Mouse (Mus musculus) midbrain, embryonic 12.5 days (tissue): Measurements from ENCODE around the gene Kdm4c. TPM values are rescaled to one million over a fixed set of nuclear protein-coding genes. Genes with fewer than 3 reads are reported as not detected.
A peak's percentile ranks its signal among the peaks of the same experiment; 100 is the strongest.
"Not testable (repeated sequence)": the region's sequence is repeated elsewhere in the genome, so short reads cannot be mapped to it uniquely, and the experiment has no call there.

ENCODE experiments used
- ATAC-seq: fragments of 200-750 bp; cut with Nextera tagmentation; 2 replicates; pipeline ENCODE4 v1.8.0; 2017; ENCODE audit warnings: low read depth, moderate TSS enrichment, moderate library complexity; ENCODE audit not compliant: low FRiP score
- H3K27ac ChIP-seq: fragments of 300-500 bp; sonication (generic); replicated peaks from 2 replicates; pipeline ENCODE4 v1.5.1; 2016; ENCODE audit warnings: mild to moderate bottlenecking
- H3K27me3 ChIP-seq: fragments of 300-500 bp; sonication (generic); 2 replicates; pipeline ENCODE4 v1.6.1; 2016; ENCODE audit warnings: mild to moderate bottlenecking
- H3K36me3 ChIP-seq: fragments of 300-500 bp; sonication (generic); 2 replicates; pipeline ENCODE4 v1.6.1; 2016
- H3K4me1 ChIP-seq: fragments of 300-500 bp; sonication (generic); 2 replicates; pipeline ENCODE4 v1.6.1; 2016
- H3K4me2 ChIP-seq: fragments of 300-500 bp; sonication (generic); replicated peaks from 2 replicates; pipeline ENCODE4 v1.6.1; 2016; ENCODE audit warnings: mild to moderate bottlenecking, moderate library complexity
- H3K4me3 ChIP-seq: fragments of 300-500 bp; sonication (generic); 2 replicates; pipeline ENCODE4 v1.5.1; 2016; ENCODE audit warnings: mild to moderate bottlenecking
- H3K9ac ChIP-seq: fragments of 300-500 bp; sonication (generic); replicated peaks from 2 replicates; pipeline ENCODE4 v1.6.1; 2016; ENCODE audit warnings: mild to moderate bottlenecking, moderate library complexity
- H3K9me3 ChIP-seq: fragments of 300-500 bp; sonication (generic); 2 replicates; pipeline ENCODE4 v1.6.1; 2016; ENCODE audit warnings: mild to moderate bottlenecking
- whole genome bisulfite sequencing: fragments of 180-500 bp; shearing (Covaris S2); methylation state at CpG from one replicate; pipeline ENCODE4 v1.1.7; 2016; 5-methylcytosine and 5-hydroxymethylcytosine counted together
- polyA plus RNA-seq: library from polyadenylated mRNA; unstranded; fragments of >200 nt; fragmentation: Nextera tagmentation; extraction: Ambion mirVana; gene quantifications from 2 replicates; pipeline ENCODE4 v1.2.1, GENCODE M21; 2016

The Kdm4c gene
- polyA plus RNA-seq: 13.4 and 16.2 TPM in 2 replicates

GRCm38 (mm10) chr4:74242176-74242575, at the start of gene Kdm4c:
Gene Kdm4c, plus strand, starts transcription at chr4:74242497.
- no peaks in the 10 kb centered on the region for H3K27me3 ChIP-seq

DNA sequence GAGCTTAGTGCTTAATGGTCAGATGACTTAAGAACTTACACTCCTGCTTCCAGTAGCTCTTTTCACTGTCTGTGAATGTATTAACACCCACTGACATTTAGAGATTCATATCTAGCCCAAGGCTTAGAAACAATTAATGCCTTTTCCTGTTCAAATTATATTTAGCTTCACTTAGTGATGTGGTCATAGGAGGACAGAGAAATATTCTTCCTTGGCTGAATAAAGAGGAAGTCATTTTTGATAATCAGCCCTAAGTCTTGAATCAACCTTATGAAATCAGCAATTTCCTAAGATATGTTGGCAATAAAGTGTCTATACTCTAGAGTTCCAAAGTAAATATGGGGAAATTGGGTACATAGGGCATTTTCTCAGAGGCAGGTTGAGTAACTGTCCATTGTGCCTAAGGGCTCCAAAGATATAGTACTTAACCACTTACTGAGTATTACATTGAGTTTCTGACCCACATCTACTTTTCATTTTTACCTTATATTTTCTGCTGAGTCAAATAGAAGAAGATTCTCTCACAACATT, 41.0 kb upstream of the Kdm4c start:
- Histone ChIP-seq H3K4me3 (no peak overlapping the region), H3K9me3 (no peaks in the 10 kb centered on the region), H3K4me1 (no peaks in the 10 kb centered on the region), H3K27me3 (no peaks in the 10 kb centered on the region), H3K4me2 (no peak overlapping the region), H3K36me3 (no peaks in the 10 kb centered on the region), H3K27ac (no peak overlapping the region), H3K9ac (no peak overlapping the region)
- ATAC-seq: no peak

More at GRCm38 (mm10) chr4:74242176-74242575, at the start of gene Kdm4c:
- Histone ChIP-seq H3K4me3 (no peak within 1 kb of the TSS), H3K4me1 (no peaks in the 10 kb centered on the region), H3K36me3 (no peaks in the 10 kb centered on the region), H3K9me3 (no peaks in the 10 kb centered on the region), H3K9ac (no peak within 1 kb of the TSS), H3K27ac (no peak within 1 kb of the TSS), H3K4me2 (no peak within 1 kb of the TSS)
- no peak for ATAC-seq
- WGBS: 68% methylated on average over 1 of the region's 1 CpGs

DNA sequence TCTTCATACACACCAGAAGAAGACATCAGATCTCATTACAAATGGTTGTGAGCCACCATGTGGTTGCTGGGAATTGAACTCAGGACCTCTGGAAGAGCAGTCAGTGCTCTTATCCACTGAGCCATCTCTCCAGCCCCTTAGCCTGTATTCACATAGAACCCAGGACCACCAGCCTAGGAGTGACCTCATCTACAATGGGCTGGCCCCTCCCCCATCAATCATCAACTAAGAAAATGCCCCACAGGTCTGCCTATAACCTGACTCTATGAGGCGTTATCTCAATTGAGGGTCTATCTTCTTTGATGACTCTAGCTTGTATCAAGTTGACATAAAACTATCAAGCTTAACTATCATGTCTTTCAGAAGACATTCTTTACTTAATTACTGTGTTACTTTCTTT, 20.5 kb upstream of the Kdm4c start:
- H3K9ac ChIP-seq, H3K9me3 ChIP-seq, H3K27ac ChIP-seq, H3K4me3 ChIP-seq, H3K36me3 ChIP-seq, H3K27me3 ChIP-seq, H3K4me1 ChIP-seq, H3K4me2 ChIP-seq: not testable (repeated sequence)
- peak; percentile 28; the same call in 1 of the 2 replicates for ATAC-seq
- 98% methylated on average over 1 of the region's 1 CpGs for WGBS

DNA sequence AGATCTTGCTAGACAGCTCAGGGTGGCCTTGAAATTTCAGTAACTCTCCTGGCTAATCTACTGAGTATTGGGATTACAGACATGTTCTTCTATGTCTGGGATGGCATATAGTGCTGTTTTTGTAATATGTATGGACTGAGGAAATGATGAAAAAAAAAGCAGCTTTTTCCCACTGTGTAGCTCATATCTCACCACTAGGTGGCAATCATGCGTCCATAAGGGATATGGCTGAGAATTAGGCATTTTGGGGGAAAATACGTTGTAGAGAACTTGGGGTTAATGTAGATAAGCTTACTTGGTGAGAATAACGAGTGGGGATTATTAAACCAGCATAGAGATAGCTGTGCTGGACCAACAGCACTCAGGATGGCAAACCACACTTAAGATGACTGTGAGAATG, 19.9 kb upstream of the Kdm4c start:
- Histone ChIP-seq H3K36me3 (no peaks in the 10 kb centered on the region), H3K9ac (no peak overlapping the region), H3K9me3 (no peaks in the 10 kb centered on the region), H3K4me1 (no peaks in the 10 kb centered on the region), H3K4me3 (no peak overlapping the region), H3K27me3 (no peaks in the 10 kb centered on the region), H3K4me2 (no peak overlapping the region), H3K27ac (no peak overlapping the region)
- 39% methylated on average over 3 of the region's 3 CpGs for WGBS
- no peak for ATAC-seq

DNA sequence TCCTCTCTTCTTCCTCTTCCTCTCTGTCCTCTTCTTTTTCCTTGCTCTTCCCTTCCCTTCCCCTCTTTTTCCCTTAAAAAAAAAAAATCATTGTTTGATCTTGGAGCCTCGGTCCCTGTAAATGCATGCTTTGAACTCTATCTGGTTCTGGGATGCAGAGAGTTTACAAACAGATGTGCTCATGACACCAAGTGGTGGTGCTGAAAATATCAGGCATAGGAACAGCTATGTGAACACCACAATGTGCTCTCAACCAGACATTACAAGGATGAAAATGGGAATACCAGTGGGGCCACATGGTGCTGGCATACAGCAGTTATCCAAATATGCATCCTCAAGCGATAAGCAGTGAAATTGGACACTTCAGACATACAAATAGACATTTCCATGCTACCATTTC, 18.1 kb upstream of the Kdm4c start:
- Histone ChIP-seq H3K9me3 (no peaks in the 10 kb centered on the region), H3K4me1 (no peaks in the 10 kb centered on the region), H3K4me3 (no peak overlapping the region), H3K9ac (no peak overlapping the region), H3K36me3 (no peaks in the 10 kb centered on the region), H3K27me3 (no peaks in the 10 kb centered on the region), H3K4me2 (no peak overlapping the region), H3K27ac (no peak overlapping the region)
- ATAC-seq: no peak
- 73% methylated on average over 2 of the region's 2 CpGs for WGBS

GRCm38 (mm10) chr4:74230994-74231393, 11.3 kb upstream of the Kdm4c start:
- Histone ChIP-seq H3K9ac (no peak overlapping the region), H3K4me2 (no peak overlapping the region), H3K4me1 (no peaks in the 10 kb centered on the region), H3K36me3 (no peaks in the 10 kb centered on the region), H3K27me3 (no peaks in the 10 kb centered on the region), H3K9me3 (no peaks in the 10 kb centered on the region), H3K27ac (no peak overlapping the region), H3K4me3 (no peak overlapping the region)
- WGBS: 80% methylated on average over 4 of the region's 4 CpGs
- peak; percentile 32; the same call in 1 of the 2 replicates for ATAC-seq

DNA sequence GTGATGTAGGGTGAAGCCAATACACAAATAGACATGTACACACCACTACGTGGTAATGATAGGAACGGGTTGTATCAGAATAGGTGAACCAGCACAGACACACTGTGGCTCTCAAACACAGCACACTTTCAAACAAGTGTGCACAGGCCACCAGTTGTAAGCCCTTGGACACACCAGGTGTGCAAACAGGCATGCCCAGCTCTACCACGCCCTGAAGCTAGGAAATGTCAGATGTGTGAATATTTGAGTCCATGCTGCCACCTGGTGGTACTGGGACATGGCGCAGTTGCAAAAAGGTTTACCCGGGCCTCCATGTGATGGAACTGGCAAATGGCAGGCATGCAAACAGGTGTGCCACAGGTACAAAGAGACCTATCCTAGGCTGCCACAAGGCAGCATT, 10.9 kb upstream of the Kdm4c start:
- ATAC-seq: peak; percentile 61
- Histone ChIP-seq H3K27ac (no peak overlapping the region), H3K27me3 (no peaks in the 10 kb centered on the region), H3K9ac (no peak overlapping the region), H3K4me3 (no peak overlapping the region), H3K36me3 (no peaks in the 10 kb centered on the region), H3K4me1 (no peaks in the 10 kb centered on the region), H3K9me3 (no peaks in the 10 kb centered on the region), H3K4me2 (no peak overlapping the region)
- 72% methylated on average over 5 of the region's 5 CpGs for WGBS

- no peak for ATAC-seq
- WGBS: 91% methylated on average over 3 of the region's 3 CpGs
Observed at GRCm38 (mm10) chr4:74233534-74233933, 8.8 kb upstream of the Kdm4c start.

DNA sequence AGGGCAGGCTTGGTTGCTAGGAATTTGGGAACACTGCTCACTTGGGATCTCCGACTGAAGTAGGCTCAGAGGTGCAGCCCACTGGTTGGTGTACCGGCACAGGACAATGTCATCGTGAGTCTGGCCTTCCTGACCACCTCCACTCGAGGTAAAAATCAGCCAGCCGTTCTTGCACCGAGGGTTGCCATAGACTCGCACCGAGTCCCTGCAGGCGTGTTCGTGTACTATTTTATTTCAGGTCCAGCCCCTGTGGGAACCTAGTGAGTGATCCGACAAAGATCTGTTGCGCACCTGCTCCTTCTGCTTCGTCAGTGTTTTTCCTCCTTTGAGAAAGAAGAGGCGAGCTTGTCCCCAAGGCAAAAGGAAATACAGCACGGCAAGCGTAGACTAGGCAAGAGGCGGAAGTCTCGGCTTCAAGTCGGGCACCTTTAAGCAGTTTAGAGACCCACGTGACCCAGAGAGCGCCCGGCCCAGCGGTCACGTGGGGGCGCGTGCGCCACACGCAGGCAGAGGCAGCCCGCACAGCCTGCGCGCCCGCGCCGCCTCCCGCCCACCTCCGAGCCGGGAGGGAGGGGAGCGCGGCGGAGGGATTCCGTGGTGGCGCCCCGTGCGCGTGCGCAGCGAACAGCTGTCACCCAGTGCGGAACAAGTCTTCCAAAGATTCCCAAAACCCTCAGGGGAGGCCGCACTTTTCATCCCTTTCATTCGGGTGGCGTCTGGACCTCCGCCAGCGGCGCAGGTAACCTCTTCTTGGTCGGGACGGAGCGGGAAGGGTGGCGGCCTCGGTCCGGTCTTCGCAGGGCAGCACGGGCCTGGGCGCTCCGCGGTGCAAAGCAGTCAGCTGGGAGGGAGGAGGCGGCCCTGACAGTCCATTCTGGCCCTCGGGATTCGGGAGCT, 9.3 kb downstream of the Kdm4c start:
- Histone ChIP-seq H3K9ac (peak overlapping the region; percentile 87), H3K27me3 (no peaks in the 10 kb centered on the region), H3K27ac (peak overlapping the region; percentile 86), H3K9me3 (no peaks in the 10 kb centered on the region), H3K36me3 (no peaks in the 10 kb centered on the region), H3K4me3 (peak overlapping the region; percentile 85), H3K4me1 (0 out of 2 replicates have a peak, but pooled peaks cover 3% of the 10 kb centered on the region), H3K4me2 (peak overlapping the region; percentile 61)
- peak; percentile 97 for ATAC-seq
- under 1% methylated on average over 67 of the region's 68 CpGs for WGBS

More at GRCm38 (mm10) chr4:74233534-74233933, 8.8 kb upstream of the Kdm4c start:
- H3K27ac ChIP-seq: no peak overlapping the region
- no peaks in the 10 kb centered on the region for H3K36me3 ChIP-seq
- no peak overlapping the region for H3K4me2 ChIP-seq
- no peak overlapping the region for H3K4me3 ChIP-seq
- no peaks in the 10 kb centered on the region for H3K27me3 ChIP-seq
- no peak overlapping the region for H3K9ac ChIP-seq
- H3K4me1 ChIP-seq: no peaks in the 10 kb centered on the region
- H3K9me3 ChIP-seq: no peaks in the 10 kb centered on the region

- WGBS: under 1% methylated on average over 41 of the region's 46 CpGs
- H3K27ac ChIP-seq: peak overlapping the region; percentile 86
- peak overlapping the region; percentile 85 for H3K4me3 ChIP-seq
- H3K36me3 ChIP-seq: no peaks in the 10 kb centered on the region
- H3K9me3 ChIP-seq: no peaks in the 10 kb centered on the region
- no peak; the same call in 1 of the 2 replicates for ATAC-seq
- H3K4me1 ChIP-seq: 0 out of 2 replicates have a peak, but pooled peaks cover 3% of the 10 kb centered on the region
- no peaks in the 10 kb centered on the region for H3K27me3 ChIP-seq
- peak overlapping the region; percentile 61 for H3K4me2 ChIP-seq
- peak overlapping the region; percentile 87 for H3K9ac ChIP-seq
Observed at GRCm38 (mm10) chr4:74252245-74253105, 10.2 kb downstream of the Kdm4c start.

DNA sequence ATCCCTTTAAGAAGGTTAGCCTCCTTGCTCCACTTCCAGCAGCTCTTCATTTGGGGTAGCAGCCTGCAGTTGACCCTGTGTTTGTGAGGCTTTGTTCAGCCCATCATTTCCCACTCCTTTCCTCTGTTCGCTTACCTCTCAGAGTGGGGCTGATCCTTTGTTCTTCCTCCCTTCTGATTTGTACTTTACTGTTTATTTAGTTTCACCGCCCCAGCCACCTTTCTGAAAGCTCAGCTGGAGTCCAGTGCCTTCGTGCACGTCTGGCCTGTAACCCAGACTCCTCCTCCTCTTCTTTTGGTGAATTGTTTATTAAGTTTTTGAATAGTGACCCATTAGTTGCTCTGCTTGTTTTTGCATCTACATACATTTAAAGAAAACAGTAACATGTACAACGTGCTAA, 15.6 kb downstream of the Kdm4c start:
- Histone ChIP-seq H3K27me3 (no peaks in the 10 kb centered on the region), H3K27ac (no peak overlapping the region), H3K36me3 (no peaks in the 10 kb centered on the region), H3K4me3 (no peak overlapping the region), H3K4me2 (no peak overlapping the region), H3K9me3 (no peaks in the 10 kb centered on the region), H3K4me1 (peaks cover 7% of the 10 kb centered on the region), H3K9ac (no peak overlapping the region)
- ATAC-seq: no peak
- 22% methylated on average over 5 of the region's 5 CpGs for WGBS

DNA sequence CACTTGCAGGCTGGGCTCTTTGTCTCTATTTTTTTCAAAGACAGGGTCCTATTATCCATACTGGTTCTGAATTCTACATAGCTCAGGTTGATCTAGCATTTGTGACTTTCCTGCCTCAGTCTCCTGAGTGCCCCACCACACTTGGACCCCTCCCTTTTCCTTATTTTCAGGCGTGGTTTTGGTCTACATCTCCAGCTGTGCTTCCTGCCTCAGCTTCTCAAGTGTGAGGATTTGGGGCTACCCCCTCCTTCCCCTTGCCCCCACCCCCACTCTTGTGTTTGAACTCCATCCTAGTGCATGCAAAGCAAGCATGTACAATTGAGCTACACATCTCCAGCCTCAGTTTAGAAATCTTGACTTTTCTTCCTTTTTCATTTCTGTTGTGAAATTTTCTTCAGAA, 16.2 kb downstream of the Kdm4c start:
- no peak overlapping the region for H3K4me2 ChIP-seq
- H3K4me3 ChIP-seq: no peak overlapping the region
- WGBS: 35% methylated on average over 1 of the region's 1 CpGs
- H3K9ac ChIP-seq: no peak overlapping the region
- no peaks in the 10 kb centered on the region for H3K27me3 ChIP-seq
- peaks cover 4% of the 10 kb centered on the region for H3K4me1 ChIP-seq
- H3K27ac ChIP-seq: no peak overlapping the region
- no peaks in the 10 kb centered on the region for H3K9me3 ChIP-seq
- ATAC-seq: no peak
- H3K36me3 ChIP-seq: no peaks in the 10 kb centered on the region
